Mouse (Mus musculus) lung, adult 18-20 months (tissue): ENCODE results near the gene Vps35l.

Source experiments
- DNase-seq, 2 experiments: peaks; one replicate each; pipeline ENCODE4 v3.0.0; 2022; ENCODE audit warnings: mixed read lengths in 2 of 2

The Vps35l gene

DNA sequence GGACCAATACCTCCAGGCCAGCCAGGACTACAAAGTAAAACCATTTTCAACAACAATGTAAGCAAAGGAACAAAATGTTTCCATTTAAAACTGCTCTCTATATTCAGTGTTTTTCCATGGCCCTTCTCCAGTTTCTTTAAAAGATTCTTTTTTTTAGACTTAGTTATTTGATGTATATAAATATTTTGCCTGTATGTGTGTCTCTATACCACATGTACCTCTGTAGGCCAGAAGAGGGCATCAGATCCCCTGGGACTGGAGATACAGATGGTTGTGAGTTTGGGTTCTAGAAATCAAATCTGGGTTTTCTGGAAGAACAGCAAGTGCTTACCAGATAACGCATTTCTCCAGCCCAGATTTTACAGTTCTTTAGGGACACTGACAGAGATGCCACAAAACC, 1.3 kb upstream of the Vps35l start:
- no peak for DNase-seq

DNA sequence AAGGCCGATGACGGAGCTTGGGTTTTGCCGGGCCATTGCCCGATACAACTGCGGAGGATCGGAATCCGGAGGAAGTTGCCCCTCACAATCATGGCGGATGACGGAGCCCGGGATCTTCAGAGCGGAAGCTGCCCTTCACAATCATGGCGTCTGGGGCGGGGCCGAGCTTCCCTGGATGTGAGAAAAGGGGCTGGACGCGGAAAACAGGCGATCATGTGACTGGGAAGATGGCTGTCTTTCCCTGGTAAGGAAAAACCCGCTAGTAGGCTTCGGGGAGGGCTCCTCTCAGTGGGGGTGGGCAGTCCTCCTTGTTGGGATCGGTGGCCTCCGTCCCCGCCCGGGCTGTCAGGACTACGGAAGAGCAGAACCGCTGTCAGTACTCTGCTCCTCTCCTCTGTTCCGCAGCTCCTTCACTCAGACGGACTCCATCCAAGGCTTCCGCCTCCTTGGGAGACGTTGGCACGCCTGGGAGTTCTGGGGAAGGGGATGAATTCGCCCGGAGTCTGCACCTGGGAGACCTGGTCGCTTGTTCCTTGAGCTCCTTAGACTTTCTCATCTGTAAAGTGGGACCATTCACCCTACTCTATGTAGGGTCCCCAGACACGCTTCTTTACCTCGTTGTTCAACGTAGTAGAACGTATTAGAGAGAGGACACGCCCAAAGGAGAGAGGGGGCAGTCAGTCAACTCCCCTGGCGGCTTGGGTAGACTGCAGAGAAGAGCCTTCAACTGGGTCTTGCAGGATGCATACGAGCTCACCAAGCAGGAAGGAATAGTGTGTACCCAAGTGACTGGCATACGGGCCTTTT, 709 bp downstream of the Vps35l start:
- peak; percentile 96 to 97 for DNase-seq

- DNase-seq, result no peak
Observed at GRCm38 (mm10) chr7:118742278-118742677, 2.3 kb downstream of the Vps35l start.

- no peak for DNase-seq
Observed at GRCm38 (mm10) chr7:118744766-118745165, 4.7 kb downstream of the Vps35l start.

- DNase-seq, result no peak
Observed at GRCm38 (mm10) chr7:118747891-118748672, 8.1 kb downstream of the Vps35l start.

DNA sequence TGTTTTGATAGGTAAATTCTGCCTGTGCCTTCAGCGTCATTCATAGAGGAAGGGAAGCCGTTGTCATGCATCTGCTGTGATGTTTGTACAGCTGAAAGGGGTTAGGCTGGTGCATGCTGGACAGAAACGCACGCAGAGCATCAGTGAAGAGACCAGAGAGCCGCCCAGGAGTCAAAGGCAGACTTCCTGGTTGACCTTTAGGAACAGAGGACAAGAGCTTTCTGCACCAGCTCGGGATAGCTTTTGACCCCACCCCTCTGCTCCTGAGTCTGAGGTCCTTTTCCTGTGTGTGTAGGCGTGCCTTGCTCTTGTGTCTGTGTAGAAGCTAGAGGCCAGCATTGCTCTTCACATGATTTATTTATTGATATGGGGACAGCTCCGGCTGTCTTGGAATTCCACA, 9.7 kb downstream of the Vps35l start:
- no peak for DNase-seq

- DNase-seq, result no peak
Observed at GRCm38 (mm10) chr7:118751625-118752024, 11.6 kb downstream of the Vps35l start.

GRCm38 (mm10) chr7:118755756-118756155, 15.7 kb downstream of the Vps35l start:
- DNase-seq, result peak; percentile 58

GRCm38 (mm10) chr7:118756490-118757265, 16.7 kb downstream of the Vps35l start:
- DNase-seq, result no peak

DNA sequence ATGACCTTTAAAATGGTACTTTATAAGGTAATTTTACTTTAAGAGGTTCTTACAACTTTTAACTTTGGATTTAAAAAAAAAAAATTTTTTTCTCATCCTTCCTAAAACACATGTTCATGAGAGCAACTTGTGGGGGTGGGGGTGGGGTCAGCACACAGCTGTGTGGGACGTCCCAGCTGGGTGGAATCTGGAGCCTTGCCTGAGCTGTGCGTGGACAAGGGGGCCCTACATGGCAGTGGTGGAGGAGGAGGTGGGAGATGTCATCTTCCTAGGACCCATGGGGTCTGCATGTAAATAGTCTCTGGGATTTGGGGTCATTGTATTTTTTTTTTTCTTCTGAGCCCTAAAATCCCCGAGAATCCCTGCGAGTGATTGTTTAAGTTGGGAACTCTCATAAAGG, 18.3 kb downstream of the Vps35l start:
- DNase-seq, result no peak

GRCm38 (mm10) chr7:118759372-118759771, 19.3 kb downstream of the Vps35l start:
- DNase-seq, result no peak

DNA sequence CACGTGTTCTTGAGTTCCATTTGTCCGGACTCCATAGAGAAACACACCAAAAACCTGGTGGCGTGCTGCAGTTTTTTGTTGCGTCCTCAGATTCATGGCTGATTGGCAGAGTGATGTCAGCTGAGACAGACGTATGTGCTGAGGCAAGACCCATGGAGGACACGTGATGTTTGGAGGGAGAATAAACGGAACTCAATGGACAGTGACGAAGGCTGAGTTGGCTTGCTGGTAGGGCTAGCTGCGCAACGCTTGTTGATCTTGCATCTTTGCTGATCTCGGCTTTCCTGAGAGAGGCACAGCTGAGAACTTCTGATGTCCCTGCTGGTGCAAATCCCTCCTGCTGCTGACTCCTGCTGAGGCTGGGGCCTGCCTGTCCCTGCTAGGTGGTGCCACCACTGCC, 23.9 kb downstream of the Vps35l start:
- no peak for DNase-seq

GRCm38 (mm10) chr7:118764725-118765124, 24.7 kb downstream of the Vps35l start:
- DNase-seq, result no peak

DNA sequence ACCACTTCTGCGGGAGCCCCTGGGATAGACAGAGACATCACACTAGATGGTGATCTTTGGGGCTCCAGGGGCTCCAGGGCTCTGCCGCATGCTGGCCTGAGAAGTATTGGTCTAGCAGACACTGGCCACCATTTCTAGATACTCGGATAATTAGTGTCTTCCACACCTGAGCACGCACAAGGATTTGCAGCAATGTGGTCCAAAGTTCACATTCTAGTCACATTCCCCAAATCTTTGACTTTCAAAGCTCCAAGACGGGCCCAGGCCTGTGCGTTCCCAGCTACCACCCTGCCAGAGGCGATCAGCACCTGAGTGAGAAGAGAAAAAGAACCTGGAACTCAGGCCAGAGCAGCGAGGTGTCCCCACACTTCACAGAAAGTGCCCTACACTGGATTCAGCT, 25.6 kb downstream of the Vps35l start:
- DNase-seq, result no peak

DNA sequence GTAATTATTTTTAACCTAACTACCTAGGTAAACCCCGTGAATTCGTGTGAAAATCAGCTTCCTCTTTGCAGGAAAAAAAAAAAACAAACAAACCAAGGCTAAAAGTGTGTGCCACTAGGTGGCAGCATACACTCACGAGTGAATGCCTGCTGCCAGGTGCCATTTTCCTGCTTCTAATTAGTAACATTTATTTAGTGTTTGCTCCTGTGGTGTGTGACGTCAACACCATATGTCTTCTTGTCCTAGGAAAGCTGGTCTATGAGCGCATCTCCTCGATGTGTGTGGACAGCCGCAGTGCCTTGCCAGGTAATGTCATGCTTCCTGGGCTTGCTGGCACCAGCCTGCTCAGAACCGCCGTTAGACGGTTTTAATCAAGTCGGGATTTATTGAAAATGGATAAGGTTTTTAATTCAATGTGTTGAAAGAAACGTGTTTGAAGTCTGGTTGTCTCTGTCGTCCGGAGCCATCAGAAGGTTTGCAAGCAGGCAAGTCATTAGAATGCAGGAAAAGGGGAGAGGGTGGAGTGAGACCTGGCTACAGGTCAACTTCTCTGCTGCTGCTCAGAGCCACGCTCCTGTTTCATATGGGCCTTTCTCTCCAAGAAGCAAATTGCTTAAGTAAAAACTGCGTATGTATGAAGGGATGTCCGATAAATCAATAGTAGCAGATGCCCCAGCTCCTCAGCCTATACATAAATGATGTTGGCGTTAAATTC, 26.2 kb downstream of the Vps35l start:
- peak; percentile 24 to 51 for DNase-seq

DNA sequence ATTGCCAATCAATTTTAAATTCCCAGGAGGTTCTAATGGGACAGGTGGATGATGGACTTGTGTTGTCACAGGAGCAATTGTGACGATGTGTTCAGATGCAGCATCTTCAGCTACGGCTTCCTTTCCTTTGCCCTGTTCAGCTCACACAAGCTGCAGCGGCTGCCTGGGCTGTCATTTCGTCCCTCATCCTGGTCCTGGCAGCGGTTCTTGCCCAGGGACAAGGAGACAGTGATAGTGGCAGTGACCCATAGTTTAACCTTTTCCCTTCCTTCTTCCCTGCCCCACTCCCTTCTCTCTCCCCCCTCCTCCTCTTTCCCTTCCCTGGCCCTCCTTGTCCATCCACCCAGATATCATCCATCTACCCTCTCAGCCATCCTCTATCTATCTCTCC, 26.8 kb downstream of the Vps35l start:
- no peak for DNase-seq

DNA sequence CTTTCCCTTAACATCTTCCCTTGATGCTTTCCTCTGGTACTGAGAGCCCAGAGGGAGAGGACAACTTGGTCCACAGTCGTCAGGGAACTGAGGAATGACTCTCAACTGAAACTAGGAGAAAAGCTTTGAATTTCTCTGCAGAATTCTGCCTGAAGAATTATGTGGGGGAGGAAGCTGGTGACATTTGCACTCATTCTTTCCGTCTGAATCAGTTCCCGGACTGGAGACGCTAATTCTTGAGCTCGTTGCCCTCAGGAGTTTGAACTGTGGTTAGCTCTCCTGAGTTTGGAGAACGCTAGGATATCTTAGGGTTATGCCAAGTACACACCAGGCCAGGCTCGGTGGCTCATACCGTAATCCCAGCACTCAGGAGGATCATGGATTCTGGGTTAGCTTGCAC, 29.2 kb downstream of the Vps35l start:
- DNase-seq, result no peak

DNA sequence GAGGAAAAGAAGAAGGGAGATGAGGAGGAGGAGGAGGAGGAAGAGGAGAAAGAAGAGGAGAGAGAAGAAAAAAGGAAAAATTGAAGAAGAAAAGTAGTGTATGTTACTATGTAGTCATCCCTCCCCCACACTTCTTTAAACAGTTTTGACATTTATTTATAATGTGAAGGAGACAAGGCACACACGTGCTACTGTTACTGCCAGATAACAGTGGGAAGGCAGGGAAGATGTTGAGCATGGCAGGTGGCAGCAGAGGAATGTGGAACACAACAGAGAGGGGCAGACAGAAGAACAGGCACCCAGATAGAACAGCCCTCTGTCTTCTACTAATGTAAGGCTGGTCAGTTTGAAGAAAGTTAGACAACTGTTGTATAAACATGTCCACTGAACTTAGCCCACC, 29.6 kb downstream of the Vps35l start:
- no peak for DNase-seq

- no peak for DNase-seq
Observed at GRCm38 (mm10) chr7:118773027-118773426, 33.0 kb downstream of the Vps35l start.

- no peak for DNase-seq
Observed at GRCm38 (mm10) chr7:118775991-118776390, 36.0 kb downstream of the Vps35l start.

DNA sequence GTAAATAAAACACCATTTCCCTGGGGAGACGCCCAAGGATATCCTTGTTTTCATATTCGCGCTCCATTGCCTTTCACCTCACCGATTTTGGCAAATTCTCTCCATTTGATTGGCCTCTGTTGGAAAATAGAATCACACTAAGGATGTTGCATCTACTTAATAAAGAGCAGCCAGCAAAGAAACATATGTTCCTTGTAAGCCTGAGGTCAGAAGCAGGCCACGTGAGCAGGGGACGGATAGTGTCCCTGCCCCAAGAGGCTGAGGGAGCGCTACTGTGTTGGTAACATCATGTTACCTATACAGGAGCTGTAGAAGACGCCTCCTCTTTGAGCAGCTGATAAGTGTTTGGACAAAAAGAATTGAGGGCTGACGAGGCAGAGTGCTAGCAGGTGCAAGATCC, 36.5 kb downstream of the Vps35l start:
- no peak for DNase-seq

DNA sequence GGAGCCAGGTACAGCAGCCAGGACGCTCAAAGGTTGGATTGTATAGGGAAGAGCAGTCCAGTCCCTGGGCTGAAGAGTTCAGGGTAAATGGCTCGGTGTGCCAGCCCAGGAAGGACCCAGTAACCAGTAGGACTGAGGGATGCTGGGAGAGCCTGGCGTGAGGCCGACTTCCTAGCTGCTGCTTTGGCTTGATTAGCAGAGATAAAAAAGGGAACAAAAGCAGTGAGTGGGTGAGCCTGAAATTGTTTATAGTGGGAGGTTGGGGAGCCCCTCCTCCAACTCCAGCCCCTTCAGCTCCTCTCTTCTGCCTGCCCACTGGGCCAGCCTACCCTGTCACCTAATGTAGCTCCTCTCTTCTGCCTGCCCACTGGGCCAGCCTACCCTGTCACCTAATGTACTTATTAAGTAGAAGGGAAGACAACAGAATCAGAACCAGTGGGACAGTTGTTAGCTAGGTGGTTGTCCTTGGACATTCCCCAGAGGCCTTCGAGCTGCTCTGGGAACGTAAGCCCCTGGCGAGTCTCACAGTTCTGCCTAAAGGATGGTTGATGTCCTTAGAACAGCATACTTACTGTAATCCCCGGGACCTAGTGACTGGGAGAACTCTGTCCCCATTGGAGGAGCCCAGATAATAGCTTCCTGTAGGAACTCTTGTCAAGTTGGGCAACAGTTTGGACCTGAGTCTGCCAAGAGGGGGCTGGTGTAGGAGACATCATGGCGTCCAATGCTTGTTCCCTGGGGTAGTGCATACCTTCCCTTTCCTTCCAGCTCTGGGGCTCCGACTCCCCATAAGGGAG, 37.8 kb downstream of the Vps35l start:
- peak; percentile 43 to 60 for DNase-seq
